Mouse (Mus musculus) adrenal gland, adult 18-20 months (tissue): ENCODE data around the gene Kif3a. TPM values are rescaled to one million over a fixed set of nuclear protein-coding genes. Genes with fewer than 3 reads are reported as not detected.
A peak's percentile ranks its signal among the peaks of the same experiment; 100 is the strongest.

Experiments
- DNase-seq, 2 experiments: peaks; one replicate each; pipeline ENCODE4 v3.0.0; 2021 to 2022; ENCODE audit warnings: low spot score in 2 of 2
- total RNA-seq, 2 experiments: library from RNA; stranded (reverse); gene quantifications; 1 replicate in 1 of 2; 2 replicates in 1 of 2; pipeline ENCODE4 v1.2.3; 2021

Kif3a gene
- total RNA-seq, 2 experiments from 2014 or later = 23.2 to 25.9 TPM

DNA sequence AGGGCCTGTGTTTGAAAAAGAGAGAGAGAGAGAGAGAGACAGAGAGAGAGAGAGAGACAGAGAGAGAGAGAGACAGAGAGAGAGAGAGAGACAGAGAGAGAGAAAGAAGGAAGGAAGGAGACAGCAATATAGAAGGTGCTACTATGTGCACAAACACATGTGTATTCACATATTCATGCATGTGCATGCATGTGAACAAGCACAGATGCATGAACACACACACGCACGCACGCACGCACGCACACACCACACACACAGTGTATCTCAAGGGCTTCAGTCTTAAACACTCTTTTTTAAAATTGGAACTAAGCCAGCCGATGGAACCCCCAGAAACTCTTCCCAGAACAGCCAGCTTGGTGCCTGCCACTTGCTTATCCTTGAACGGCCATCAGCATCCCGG, 48.4 kb downstream of the Kif3a start:
- DNase-seq = no peak

DNA sequence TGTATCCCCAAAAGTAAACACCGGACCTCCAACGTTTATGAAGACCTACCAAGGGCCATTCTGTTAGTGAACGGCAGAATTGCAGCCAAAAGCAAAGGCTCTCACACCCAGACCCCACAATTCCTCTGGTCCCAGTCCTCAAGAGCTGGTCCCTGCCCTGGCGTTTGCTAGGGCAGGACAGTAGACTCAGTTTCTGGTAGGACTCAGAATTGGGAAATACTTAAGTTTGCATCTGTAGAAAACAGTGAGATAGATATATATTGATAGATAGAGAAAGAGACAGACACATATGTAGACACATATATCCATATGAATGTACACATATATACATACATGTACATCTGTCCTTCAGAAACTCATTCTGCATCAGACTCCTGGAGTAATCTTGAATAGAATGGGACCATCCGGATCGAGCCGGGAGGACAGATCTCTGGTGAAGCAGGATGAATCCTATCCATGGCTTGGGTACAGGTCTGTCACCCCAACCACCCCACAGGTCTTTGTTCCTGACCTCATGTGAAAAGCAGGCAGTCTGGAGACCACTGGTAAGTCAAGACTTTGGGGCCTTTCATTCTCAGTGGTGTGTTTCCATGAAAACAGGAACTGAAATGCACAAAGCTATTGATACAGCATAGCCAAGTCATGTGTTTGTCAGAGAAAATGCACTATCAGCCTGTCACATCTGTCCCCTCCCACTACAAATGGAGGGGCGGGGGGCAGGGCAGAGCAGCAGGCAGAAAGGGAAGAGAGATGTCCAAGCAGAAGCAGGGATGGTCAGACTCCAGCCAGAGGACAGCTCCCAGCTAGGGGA, 49.8 kb downstream of the Kif3a start:
- no peak for DNase-seq

DNA sequence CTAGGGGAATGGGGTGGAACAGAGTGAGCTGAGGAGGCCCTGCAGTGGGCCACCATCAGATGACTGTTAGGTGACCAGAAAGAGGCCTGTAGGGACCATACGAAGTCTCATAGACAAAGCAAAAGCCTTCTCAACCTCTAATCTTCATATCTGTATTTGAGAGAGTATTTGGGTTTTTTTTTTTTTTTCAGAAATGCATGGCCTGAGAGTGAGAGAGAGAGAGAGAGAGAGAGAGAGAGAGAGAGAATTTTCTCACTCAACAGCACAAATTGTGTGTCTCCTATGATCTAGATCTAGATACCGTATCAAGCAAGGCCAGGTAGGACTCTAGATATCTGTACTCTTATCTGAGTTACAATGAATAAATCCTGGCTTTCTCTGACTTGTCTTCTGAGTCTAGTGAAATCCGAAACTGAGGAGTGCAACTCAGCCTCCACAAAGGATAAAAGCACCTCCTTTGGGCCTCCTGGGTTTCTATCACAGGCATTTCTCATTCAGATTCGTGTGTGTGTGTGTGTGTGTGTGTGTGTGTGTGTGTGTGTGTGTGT, 50.5 kb downstream of the Kif3a start:
- DNase-seq = no peak

DNA sequence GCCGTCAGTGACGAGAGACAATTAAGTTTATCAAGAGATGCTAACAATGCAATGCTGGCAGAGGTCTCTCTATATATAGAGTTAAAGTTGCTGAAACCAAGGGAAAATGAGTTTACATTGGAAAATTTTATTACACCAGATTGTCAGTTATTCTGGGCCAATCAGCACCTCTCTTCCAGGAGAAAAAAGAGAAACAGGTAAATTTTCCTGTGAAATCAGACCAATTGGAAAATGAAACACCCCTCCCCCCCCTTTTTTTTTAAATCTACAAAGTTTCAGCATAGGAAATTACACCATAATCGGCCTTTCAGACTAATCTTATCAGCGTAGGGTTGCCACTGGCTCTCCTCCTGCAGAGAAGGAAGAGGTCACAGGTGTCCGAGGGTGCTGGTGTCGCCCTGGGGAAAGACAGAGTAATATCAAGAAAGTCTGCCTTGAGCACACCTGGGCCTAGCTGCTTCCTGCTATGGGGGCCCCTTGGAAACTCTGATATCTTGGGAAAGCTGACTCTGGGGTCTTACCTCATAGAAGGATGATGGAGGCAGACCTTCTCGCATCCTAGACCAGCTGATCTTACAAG, 51.5 kb downstream of the Kif3a start, which contains the start of gene Il4:
Gene Il4 (minus strand): TSS at position 51 of the 580 bp plus-strand sequence.
- DNase-seq = no peak

DNA sequence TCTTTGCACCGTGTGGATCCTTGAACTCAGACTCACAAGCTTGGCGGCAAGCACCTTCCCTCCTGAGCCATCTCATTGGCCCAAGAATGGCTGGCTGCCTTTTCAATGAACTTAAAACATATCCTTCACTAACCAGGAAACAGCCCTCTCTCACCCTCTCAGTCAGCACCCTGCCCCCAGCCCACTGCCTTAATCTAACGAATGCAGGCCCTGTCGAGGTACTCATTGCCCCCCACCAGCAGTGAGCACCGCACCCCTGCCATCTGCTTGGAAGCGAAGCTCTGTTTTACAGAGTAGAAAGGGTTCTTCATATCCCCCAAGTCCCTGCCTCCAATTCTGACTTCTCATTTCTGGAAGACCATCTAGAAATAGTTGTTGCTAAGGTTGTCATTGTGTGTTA, 52.2 kb downstream of the Kif3a start:
- no peak for DNase-seq

DNA sequence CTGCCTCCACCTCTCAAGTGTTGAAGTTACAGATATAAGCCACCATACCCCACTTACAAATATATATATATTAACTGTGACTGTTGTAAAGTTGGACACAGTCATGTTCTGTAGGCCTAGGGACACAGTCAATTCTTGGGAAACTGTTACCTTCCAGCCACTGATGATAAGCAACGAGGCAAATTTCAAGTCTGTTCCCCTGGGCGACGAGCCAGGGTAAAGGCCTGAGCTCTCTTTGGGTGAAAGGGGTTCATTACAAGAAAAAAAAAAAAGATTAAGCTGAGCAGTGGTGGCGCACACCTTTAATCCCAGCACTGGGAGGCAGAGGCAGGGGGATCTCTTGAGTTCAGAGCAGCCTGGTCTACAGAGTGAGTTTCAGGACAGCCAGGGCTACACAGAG, 52.9 kb downstream of the Kif3a start:
- DNase-seq = no peak

DNA sequence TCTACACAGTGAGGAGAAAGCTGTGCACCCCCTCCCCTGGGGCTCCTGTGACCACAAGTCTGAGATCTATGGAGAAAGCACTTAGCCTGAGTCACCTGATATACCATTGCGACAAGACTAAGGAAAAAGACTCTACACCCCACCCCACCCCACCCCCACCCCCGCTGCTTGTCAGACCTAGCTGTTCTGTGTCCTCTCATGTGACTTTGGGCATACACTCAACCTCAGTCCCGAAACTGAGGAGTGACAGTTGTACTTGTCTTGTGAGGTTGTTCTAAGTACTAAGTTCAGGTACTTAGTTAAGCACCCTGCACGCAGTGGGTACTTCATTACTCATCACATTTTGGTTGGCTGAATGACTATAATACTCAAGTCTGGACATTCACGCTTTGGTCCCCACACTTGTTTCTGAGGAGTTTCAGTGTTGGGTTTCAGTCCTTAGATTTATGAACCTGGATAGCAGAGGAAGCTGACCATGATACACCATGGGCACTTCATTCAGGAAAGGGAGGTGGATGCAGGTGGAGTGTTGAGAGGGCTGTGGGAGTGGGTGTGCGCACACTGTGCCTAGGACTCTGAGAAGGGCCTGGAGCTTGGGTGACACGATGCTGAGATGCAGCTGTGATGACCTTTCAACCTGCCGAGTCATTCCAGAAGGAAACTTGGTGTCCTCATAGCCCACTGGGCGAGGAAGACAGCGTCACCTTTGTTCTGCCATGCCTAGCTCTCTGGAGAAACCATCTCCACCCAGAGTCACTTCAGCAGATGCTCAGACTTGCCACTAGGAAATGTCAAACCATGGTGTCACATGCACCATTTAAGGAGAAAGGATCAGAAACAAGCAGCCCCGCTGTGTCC, 54.6 kb downstream of the Kif3a start:
- no peak for DNase-seq

DNA sequence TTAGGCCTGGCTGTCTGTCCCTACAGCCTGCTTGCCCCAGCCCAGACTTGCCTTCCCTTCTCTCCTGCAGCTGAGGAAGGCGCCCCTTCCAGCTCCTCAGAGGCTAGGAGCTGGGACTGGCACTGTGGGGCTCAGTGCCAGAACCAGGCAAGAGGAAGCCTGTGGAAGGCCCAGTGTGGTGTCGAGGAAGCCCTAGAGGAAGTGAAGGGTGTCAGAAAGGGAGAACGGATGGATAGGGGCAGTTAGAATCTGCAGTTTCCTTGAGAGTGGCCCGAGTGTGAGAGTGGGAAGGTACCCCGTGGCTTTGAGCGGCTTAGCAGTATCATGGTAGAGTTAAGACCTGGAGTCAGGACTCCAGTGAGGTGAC, 55.2 kb downstream of the Kif3a start:
- DNase-seq = no peak

DNA sequence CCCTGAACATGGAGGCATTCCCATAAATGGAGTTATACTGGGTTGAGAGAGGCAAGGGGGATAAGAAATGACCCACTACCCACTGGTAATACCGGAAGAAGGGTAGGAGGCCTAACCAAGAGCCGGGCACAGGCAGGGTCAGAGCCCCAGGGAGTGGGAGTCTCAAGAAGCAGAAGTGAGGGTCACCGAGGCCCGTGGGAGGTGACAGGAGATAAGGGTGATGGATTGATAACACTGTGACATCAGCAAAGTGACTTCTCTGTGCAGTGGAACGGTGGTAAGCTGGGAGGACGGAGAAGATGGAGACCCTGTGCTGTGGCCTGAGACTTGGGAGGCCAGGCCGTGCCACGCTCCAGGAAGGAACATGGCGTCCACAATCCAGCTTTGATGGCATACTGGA, 56.4 kb downstream of the Kif3a start:
- no peak for DNase-seq

DNA sequence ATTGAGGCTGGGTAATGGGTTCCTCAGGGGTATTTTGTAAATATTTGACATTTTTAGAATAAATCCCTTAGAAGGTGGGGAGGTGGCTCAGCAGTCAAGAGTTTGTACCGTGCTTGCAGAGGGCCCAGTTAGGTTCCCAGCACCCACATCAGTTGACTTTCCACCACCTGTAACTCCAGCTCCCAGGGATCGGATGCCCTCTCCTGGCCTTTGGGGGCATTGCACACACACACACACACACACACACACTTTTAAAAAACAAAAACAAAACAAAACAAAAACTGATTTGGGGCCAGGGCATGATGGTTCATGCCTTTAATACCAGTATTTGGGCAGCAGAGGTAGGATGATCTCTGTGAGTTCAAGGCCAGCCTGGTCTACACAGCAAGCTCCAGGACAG, 56.9 kb downstream of the Kif3a start:
- DNase-seq = no peak

DNA sequence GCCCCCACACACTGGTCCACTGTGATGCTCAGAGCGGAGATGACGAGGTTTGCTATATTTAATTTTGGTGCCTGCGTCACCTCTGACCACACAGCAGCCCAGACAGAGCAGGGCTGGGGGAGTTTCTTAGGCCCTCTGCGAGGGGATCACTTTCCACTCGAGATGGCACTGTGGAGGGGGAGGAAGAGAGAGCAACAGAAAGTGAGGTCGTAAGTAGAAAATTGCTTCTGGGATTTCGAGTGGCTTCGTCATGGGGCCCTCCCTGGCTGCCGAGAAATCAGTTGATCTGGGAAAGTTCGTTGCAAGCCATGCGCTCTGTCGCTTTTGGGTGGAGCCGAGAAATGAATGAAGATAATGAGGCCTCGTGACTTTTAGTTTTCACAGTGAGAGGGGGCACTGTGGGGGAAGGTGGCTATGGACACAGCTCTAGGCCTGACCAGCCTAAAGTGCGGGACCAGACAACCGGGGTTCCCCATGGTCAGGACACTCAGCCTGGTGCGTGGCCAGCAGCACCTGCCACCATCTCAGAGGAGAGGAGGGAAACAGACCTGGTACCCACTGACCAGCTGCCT, 59.7 kb downstream of the Kif3a start:
- DNase-seq = no peak

DNA sequence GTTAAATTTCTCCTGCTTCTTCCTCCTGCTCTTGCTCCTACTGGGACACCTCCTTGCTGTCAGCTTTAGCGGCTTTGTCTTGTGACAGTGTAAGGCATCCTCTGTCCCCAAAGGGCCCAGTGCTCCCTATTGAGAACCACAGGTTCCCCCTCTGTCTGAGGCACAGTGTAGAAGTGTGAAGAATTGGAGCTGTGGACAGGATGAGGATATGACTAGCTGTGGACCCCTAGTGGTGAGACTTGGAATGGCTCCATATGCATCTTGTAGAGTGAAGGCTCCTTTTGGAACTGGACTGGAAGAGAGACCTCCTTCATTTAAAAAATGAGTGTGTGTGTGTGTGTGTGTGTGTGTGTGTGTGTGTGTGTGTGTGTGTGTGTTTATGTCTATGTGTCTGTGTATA, 60.7 kb downstream of the Kif3a start:
- DNase-seq = peak; percentile 65 to 70

DNA sequence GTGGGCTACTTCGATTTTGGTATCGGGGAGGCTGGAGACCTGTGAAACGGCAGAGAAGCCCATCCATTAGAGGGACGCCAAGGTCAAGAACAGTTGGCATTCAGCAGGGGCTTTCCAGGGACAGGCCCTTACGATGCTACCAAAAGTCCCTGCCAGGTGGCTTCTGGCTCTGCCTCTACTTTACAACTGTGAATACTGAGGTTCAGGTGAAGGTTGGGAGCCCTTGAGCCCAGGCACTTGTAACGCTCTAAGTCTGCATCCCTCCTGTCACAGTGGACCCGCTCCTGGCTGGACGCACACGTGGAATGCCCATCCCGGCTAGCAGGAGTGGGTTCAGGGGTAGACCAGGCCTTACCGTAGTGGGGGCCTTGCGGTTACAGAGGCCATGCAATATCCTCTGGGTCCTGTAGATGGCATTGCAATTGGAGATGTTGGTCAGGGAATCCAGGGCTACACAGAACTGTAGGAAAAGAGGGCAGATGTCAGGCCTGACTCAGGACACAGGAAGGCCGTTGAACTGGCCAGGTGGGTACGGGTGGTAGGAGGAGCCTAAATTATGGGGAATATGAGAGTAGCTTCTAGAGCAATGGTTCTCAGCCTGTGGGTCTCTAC, 65.0 kb downstream of the Kif3a start:
- DNase-seq = no peak

DNA sequence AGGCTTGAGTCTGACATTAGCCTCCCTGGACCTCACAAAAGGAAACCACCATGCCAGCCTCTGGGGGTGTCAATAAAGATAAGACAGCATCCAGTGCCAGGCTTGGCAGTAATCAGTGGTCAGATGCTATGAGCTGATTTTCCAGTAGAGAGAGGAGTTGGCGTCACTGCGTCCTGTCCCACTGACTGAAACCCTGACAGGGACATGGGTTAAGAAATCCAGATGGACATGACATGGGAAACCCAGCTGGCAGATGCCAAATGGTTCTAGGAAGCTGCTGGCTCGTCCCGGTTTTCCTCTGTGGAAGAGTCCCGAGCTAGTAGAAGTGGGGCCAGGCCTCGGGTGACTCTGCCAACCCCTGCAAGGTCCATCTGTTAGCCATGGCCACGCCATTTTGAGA, 66.5 kb downstream of the Kif3a start:
- no peak for DNase-seq

DNA sequence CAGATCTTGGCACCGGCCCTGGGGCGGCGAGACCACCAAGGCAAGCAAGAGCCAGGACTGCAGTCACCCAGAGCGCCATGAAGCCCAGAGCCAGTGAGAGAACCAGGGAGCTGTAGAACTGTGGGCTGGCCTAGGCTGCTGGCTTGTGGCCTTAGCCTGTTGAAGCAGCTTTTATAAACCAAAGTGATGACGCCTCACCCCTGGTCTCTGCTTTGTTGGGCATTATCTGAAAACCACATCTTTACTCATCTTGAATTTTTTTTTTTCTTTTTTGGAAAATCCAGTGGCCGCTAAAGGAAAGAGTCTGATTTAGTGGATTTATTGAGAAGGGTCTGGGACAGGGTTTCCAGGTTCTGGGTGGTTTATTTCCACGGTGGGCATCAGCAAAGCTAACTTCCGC, 67.4 kb downstream of the Kif3a start, which contains the start of gene Il13:
Gene Il13 (minus strand): TSS at position 147 of the 400 bp plus-strand sequence.
- no peak for DNase-seq

DNA sequence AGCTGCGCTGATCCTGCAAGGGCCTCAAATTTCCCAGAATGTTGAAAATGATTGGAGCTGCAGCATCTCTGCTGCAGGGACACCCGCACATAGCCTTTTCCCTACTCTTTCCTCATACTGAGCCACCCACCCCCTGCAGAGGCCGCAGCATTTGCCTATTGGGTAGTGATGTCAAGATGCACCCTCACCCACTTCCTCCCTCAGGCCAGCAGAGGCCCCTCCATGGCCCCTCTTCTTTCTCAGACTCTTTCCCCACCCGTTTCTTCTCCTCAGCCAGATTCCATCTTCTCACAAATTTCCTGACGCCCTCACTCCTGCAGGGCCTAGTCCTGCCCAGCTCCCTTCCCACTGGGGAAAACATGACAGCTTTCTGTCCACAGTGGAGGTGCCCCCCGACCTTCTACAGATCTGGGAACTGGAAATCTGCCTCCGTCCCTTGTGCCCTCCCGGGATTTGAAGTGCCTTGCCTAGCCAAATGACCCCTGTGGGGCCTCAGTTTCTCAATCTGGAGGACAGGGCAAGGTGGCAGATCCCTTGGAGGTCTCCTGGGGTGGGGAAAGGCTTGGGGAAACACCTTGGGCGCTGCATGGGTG, 68.5 kb downstream of the Kif3a start:
- DNase-seq = no peak

DNA sequence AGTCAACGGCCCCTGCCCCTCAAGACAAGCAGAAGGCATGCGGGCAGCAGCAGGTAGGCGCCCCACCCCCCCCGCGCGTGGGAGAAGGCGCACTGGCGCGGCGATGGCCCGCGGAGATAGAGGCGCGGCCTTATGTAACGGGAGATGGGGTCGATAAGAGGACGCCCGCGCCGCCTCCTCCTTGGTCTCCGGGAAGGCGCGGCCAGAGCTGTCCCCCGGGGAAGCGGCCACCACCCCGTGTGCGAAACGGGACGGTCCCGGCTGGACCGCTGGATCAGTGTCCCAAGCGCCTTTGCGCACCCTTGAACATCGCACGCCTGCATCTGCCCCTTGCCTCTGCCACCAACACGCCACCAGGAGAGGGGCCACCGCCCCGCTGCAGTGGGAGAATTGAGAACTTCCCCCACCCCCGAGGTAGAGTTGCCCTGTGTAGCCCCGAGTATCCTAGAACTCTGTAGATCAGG, 69.0 kb downstream of the Kif3a start:
- no peak for DNase-seq

DNA sequence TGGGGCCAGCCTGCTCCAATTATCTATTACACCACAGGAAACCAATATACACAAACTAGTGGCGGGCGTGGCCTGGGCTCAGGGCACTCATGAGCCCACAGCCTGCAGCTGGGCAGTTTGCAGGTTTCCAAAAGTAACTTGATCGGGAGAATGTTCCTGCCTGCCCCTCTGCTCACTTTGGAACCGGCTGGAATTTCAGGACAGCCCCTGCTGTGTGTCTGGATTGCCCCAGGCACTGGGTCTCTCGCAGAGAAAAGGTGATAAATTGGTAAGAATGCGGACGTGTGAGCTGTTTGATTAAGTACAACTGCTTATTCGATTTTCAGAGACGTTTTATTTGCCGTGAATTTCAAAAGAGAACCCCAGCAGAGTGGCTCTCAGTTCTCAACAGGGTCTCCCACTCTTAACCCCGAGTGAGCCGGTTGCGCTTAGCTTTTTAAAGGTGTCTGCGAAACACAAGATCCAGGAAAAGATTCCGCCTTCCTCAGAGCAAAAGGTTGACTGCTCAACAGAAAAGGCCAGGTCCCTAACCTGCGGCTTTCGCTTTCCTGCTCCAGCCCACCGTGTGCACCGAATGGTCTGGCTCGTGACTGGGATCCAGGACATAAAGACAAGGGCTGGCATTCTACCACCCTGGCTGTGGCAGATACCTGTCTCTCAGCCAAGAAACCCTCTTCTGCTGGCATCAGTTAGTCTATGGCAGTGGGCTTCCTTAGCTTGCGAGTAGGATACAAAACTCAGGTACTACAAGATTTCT, 70.0 kb downstream of the Kif3a start:
- DNase-seq = no peak

DNA sequence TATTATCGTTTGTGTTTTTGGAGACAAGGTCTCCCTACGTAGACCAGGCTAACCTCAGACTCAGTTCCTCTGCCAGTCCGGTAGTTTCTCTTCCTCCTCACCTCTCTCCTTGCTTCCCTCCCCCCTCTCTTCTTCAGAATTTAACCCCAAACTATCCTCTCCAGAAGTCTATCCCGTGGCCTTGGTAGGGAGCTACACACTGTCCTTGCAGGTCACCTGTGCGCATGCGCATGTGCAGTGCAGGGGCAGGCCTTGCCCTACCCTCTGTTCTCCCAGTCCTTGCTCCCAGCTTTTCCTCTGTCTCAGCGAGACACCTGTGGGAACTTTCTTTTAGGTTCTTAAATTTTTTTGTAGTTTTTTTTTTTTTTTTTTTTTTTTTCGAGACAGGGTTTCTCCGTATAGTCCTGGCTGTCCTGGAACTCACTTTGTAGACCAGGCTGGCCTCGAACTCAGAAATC, 70.7 kb downstream of the Kif3a start:
- DNase-seq = no peak
